Mouse (Mus musculus) naive thymus-derived CD4-positive, alpha-beta T cell, adult 2 months (primary cell): ENCODE data around the gene Eif4e.

ENCODE experiments used
- DNase-seq: peaks from one replicate; pipeline ENCODE4 v3.0.0-alpha.2; 2011; ENCODE audit warnings: low read depth

The Eif4e gene

GRCm38 (mm10) chr3:138587137-138587536 is 61.2 kb downstream of the Eif4e start:
- no peak for DNase-seq

- DNase-seq, result no peak
Observed at GRCm38 (mm10) chr3:138588001-138588400, 62.0 kb downstream of the Eif4e start.

- no peak for DNase-seq
Observed at GRCm38 (mm10) chr3:138591002-138591401, 65.0 kb downstream of the Eif4e start.

- no peak for DNase-seq
Observed at GRCm38 (mm10) chr3:138591806-138592365, 65.9 kb downstream of the Eif4e start.

GRCm38 (mm10) chr3:138593131-138593530 is 67.2 kb downstream of the Eif4e start:
- no peak for DNase-seq

- no peak for DNase-seq
Observed at GRCm38 (mm10) chr3:138593911-138594310, 67.9 kb downstream of the Eif4e start.

GRCm38 (mm10) chr3:138601076-138601475 is 75.1 kb downstream of the Eif4e start:
- DNase-seq, result no peak

- DNase-seq, result no peak
Observed at GRCm38 (mm10) chr3:138605132-138605531, 79.2 kb downstream of the Eif4e start.

- DNase-seq, result no peak
Observed at GRCm38 (mm10) chr3:138608665-138609064, 82.7 kb downstream of the Eif4e start.
